Mouse (Mus musculus): ENCODE results near the gene C9.

C9 gene

GRCm38 (mm10) chr15:6445135-6445534, at the start of gene C9:
Gene C9 (plus strand): TSS chr15:6445327.
- DNase-seq = no peak

- no peak for DNase-seq
Measured at GRCm38 (mm10) chr15:6398211-6398610, 46.9 kb upstream of the C9 start.

- DNase-seq = no peak
Measured at GRCm38 (mm10) chr15:6398881-6399280, 46.2 kb upstream of the C9 start.

- DNase-seq = no peak
Measured at GRCm38 (mm10) chr15:6400115-6400514, 45.0 kb upstream of the C9 start.

GRCm38 (mm10) chr15:6402433-6402832, 42.7 kb upstream of the C9 start:
- no peak for DNase-seq

- no peak for DNase-seq
Measured at GRCm38 (mm10) chr15:6404172-6404571, 41.0 kb upstream of the C9 start.

GRCm38 (mm10) chr15:6406771-6407170, 38.4 kb upstream of the C9 start:
- no peak for DNase-seq

- no peak for DNase-seq
Measured at GRCm38 (mm10) chr15:6409031-6409430, 36.1 kb upstream of the C9 start.

- no peak for DNase-seq
Measured at GRCm38 (mm10) chr15:6410161-6410560, 35.0 kb upstream of the C9 start.

GRCm38 (mm10) chr15:6411334-6411733, 33.8 kb upstream of the C9 start:
- no peak for DNase-seq

- no peak for DNase-seq
Measured at GRCm38 (mm10) chr15:6415317-6415716, 29.8 kb upstream of the C9 start.

- no peak for DNase-seq
Measured at GRCm38 (mm10) chr15:6431777-6432176, 13.3 kb upstream of the C9 start.

GRCm38 (mm10) chr15:6432411-6432810, 12.7 kb upstream of the C9 start:
- DNase-seq = no peak

- DNase-seq = no peak
Measured at GRCm38 (mm10) chr15:6435281-6435680, 9.8 kb upstream of the C9 start.

GRCm38 (mm10) chr15:6435773-6436172, 9.4 kb upstream of the C9 start:
- DNase-seq = peak; percentile 36

- DNase-seq = no peak
Measured at GRCm38 (mm10) chr15:6438685-6439084, 6.4 kb upstream of the C9 start.

GRCm38 (mm10) chr15:6444452-6444851, 675 bp upstream of the C9 start:
- no peak for DNase-seq

- DNase-seq = no peak
Measured at GRCm38 (mm10) chr15:6446181-6446580, 1.1 kb downstream of the C9 start.

- DNase-seq = no peak
Measured at GRCm38 (mm10) chr15:6448892-6449291, 3.8 kb downstream of the C9 start.

- no peak for DNase-seq
Measured at GRCm38 (mm10) chr15:6454461-6454860, 9.3 kb downstream of the C9 start.

GRCm38 (mm10) chr15:6461381-6461780, 16.3 kb downstream of the C9 start:
- no peak for DNase-seq

GRCm38 (mm10) chr15:6463361-6463923, 18.3 kb downstream of the C9 start:
- DNase-seq = no peak

- no peak for DNase-seq
Measured at GRCm38 (mm10) chr15:6466995-6467394, 21.9 kb downstream of the C9 start.

- peak; percentile 10 for DNase-seq
Measured at GRCm38 (mm10) chr15:6468845-6469244, 23.7 kb downstream of the C9 start.

GRCm38 (mm10) chr15:6469384-6469783, 24.3 kb downstream of the C9 start:
- DNase-seq = no peak

- DNase-seq = no peak
Measured at GRCm38 (mm10) chr15:6483561-6483960, 38.4 kb downstream of the C9 start.

Data from thymus, postnatal 14 days (tissue).